Mouse (Mus musculus): ENCODE measurements around the gene Asb10.

The Asb10 gene

DNA sequence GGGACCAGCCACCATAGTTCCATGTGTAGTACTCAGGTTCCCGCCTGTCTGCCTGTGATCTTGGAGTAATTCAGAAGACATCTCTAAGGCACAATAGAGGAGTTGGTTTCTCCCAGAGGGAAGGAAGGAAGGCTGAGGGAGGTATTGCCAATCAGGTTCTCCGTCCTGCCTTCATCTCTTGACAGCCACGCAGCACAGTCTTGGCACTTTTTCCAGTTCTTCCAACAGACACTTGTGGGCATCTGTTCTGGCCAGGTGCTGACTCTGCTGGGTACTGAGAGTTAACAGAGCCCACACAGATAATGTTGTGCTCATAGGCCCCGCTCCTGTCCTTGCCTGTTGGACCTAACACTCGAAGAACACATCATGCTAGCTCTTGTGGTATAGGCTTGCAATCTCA lies 54.0 kb downstream of the Asb10 start:
- no peak for DNase-seq

DNA sequence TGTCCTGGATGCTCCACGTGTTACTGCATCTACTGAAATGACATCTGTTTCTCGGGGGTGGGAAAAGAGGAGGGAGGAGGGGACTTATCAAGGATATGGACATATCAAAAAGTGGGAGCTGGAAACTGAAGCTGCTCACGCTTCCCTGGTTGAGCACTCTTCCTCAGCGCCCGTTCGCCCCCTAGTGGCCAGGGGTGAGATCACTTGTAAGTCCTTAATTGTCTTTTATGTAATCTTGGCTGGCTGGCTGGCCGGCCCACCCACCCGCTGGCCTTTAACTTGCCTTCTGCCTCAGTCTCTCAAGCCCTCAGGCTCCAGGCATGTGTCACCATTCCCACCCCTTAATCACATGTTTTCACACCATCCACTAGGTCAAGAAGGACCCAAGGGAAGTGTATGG lies 54.7 kb downstream of the Asb10 start:
- DNase-seq, result peak; percentile 90

DNA sequence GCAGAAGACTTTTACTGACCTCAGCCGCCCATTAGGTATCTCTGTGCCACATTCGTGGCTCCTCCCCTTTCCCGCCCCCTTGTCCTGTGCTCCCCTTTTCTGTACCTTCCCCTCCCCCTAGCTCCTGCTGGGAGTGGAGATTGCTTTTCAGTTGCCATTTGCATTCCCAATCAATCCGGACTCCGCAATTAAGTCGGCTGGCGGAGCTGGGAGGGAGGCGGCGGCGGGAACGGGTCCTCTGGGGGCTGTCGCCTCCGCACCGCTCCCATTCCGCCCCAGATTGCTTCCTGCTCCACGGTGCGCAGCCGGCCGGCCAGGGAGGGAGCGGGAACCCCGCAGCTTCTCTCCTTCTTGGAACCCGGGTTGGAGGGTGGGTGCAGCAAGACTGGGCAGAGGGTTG lies 55.8 kb downstream of the Asb10 start:
- no peak for DNase-seq

DNA sequence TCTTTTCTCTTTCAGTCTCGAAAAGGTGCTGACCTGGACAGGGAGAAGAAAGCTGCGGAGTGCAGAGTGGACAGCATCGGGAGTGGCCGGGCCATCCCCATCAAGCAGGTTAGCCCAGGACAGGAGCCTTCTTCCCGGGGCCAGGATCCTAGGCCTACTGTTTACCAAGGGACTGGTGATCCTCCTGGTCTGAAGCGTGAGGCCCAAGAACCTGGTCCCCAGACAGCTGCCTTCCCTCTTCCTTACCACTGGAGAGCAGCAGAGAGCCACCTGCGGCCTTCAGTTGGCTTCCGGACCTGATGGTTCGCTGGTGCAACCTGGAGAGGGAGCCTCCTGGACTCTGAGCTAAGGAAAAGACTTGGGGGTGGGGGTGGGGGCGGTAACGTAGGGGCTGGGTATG lies 57.5 kb downstream of the Asb10 start:
- peak; percentile 64 for DNase-seq
